Mouse (Mus musculus): ENCODE results near the gene Bach1.

- TF ChIP-seq MAX (IDR thresholded peaks at IDR 0.05) (no peak), CTCF (IDR thresholded peaks at IDR 0.05; ENCODE audit: control insufficient read depth, insufficient read depth, insufficient read length) (no peak), MYOG (IDR thresholded peaks at IDR 0.05; ENCODE audit: control insufficient read depth, extremely low read depth, insufficient read length) (no peak), USF1 (IDR thresholded peaks at IDR 0.05; ENCODE audit: low read depth) (no peak), FOSL1 (IDR thresholded peaks at IDR 0.05; ENCODE audit: insufficient read depth, low read length, poor library complexity, severe bottlenecking) (peak; percentile 39)
Measured at GRCm38 (mm10) chr16:87724826-87725225, 26.1 kb downstream of the Bach1 start.

Measured in C2C12 (cell line).